8 mouse cellular contexts compared by ENCODE assay signal in the genomic region with DNA sequence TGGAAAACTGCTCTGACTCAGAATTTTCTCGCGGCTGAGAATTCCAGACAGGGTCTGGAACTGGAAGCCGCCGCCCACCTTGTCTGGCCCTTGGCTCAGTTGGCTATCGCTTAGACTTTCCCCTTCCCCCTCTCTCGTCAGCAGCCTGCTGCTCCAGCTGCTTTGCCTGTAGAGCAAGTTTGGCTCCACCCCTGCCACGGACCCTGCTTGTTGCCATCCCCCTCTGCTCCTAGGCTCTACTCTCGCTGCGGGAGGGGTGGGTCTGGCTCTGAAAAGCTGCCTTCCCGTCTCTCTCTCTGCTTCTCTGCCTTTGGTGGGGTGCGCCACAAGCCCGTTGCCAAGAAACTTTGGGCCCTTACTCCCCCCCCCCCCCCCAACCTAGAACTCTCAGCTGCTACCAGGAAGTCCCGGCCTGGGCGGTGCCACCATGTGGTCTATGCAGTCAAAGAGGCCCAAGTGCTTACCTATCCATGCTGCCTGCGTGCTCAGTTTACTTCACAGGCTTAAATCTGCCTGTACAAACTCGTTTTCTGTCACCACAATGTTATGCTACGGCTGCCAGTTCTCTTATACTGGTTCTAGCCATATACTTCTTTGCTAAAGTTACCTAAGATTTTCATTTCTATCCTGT. TPM values are rescaled to one million over a fixed set of nuclear protein-coding genes. Genes with fewer than 3 reads are reported as not detected.
A peak's percentile ranks its signal among the peaks of the same experiment; 100 is the strongest.
DNase-seq lines count a peak whose midpoint lies in the region; ATAC-seq lines count a peak whose summit lies in the region.

No protein-coding gene starts in this region.

- WGBS in embryonic facial prominence, embryonic 12.5 days = 8% methylated on average over 17 of the region's 17 CpGs
- 9% methylated on average over 17 of the region's 17 CpGs for WGBS in hindbrain, embryonic 15.5 days
- 11% methylated on average over 17 of the region's 17 CpGs for WGBS in midbrain, embryonic 16.5 days

- no peaks in the 10 kb centered on the region for H3K9me3 ChIP-seq in embryonic facial prominence, embryonic 12.5 days
- H3K9me3 ChIP-seq in hindbrain, embryonic 15.5 days = peaks cover 4% of the 10 kb centered on the region; the same call in 1 of the 2 replicates
- H3K9me3 ChIP-seq in midbrain, embryonic 16.5 days (replicated peaks; ENCODE audit: control insufficient read depth, low read length, poor library complexity, severe bottlenecking) = peaks cover 14% of the 10 kb centered on the region

- no peaks in the 10 kb centered on the region for H3K27me3 ChIP-seq in embryonic facial prominence, embryonic 12.5 days
- no peaks in the 10 kb centered on the region for H3K27me3 ChIP-seq in hindbrain, embryonic 15.5 days
- no peaks in the 10 kb centered on the region for H3K27me3 ChIP-seq in midbrain, embryonic 16.5 days (ENCODE audit: control insufficient read depth, insufficient read depth, low read depth, low read length)

- H3K4me2 ChIP-seq in embryonic facial prominence, embryonic 12.5 days (replicated peaks) = peak overlapping the region; percentile 46
- peak overlapping the region; percentile 43 for H3K4me2 ChIP-seq in hindbrain, embryonic 15.5 days
- H3K4me2 ChIP-seq in midbrain, embryonic 16.5 days (ENCODE audit: low read length) = peak overlapping the region; percentile 25; the same call in 1 of the 2 replicates

- no peaks in the 10 kb centered on the region for H3K4me1 ChIP-seq in embryonic facial prominence, embryonic 12.5 days
- no peaks in the 10 kb centered on the region for H3K4me1 ChIP-seq in hindbrain, embryonic 15.5 days (replicated peaks)
- no peaks in the 10 kb centered on the region for H3K4me1 ChIP-seq in midbrain, embryonic 16.5 days (ENCODE audit: control insufficient read depth, insufficient read depth, low read length)

- peak overlapping the region; percentile 57; the same call in 1 of the 2 replicates for H3K27ac ChIP-seq in embryonic facial prominence, embryonic 12.5 days
- H3K27ac ChIP-seq in hindbrain, embryonic 15.5 days (replicated peaks) = no peak overlapping the region
- H3K27ac ChIP-seq in midbrain, embryonic 16.5 days (ENCODE audit: low read length) = no peak overlapping the region

- peak; percentile 96 for DNase-seq in R1 (ENCODE audit: low read depth, low spot score)
- peak; percentile 51 for DNase-seq in liver
- DNase-seq in MN1 (ENCODE audit: low spot score) = no peak
- no peak for DNase-seq in cerebellum, postnatal 10 days
- DNase-seq in spleen, adult 12 weeks (ENCODE audit: low spot score) = no peak

- H3K36me3 ChIP-seq in embryonic facial prominence, embryonic 12.5 days = no peaks in the 10 kb centered on the region
- no peaks in the 10 kb centered on the region for H3K36me3 ChIP-seq in hindbrain, embryonic 15.5 days
- no peaks in the 10 kb centered on the region for H3K36me3 ChIP-seq in midbrain, embryonic 16.5 days (ENCODE audit: control insufficient read depth, insufficient read depth, low read length)

- peak; percentile 76 for ATAC-seq in embryonic facial prominence, embryonic 12.5 days (ENCODE audit: insufficient number of reproducible peaks, insufficient read depth, low FRiP score, low TSS enrichment)
- ATAC-seq in hindbrain, embryonic 15.5 days (ENCODE audit: low FRiP score, low read depth) = no peak
- ATAC-seq in midbrain, embryonic 16.5 days = no peak

- H3K9ac ChIP-seq in embryonic facial prominence, embryonic 12.5 days = no peak overlapping the region
- no peak overlapping the region for H3K9ac ChIP-seq in hindbrain, embryonic 15.5 days
- H3K9ac ChIP-seq in midbrain, embryonic 16.5 days (ENCODE audit: low read depth, low read length) = no peak overlapping the region

- peak overlapping the region; percentile 28 for H3K4me3 ChIP-seq in embryonic facial prominence, embryonic 12.5 days
- 0 out of 2 replicates have a peak overlapping the region, but pooled peaks have one; percentile 8 for H3K4me3 ChIP-seq in hindbrain, embryonic 15.5 days
- H3K4me3 ChIP-seq in midbrain, embryonic 16.5 days (ENCODE audit: low read depth, low read length) = no peak overlapping the region

RNA-seq across cellular contexts. Expression of gene Pramef12, which starts 3.7 kb away (rescaled TPM):
- 0.14 TPM in 1 of 2 replicates, not detected in the other for polyA plus RNA-seq in embryonic facial prominence, embryonic 12.5 days (2016; fragmentation: Nextera tagmentation; extraction: Ambion mirVana)
- polyA plus RNA-seq in hindbrain, embryonic 15.5 days (2015; fragmentation: Nextera tagmentation; extraction: Ambion mirVana) = not detected in 2 replicates
- polyA plus RNA-seq in midbrain, embryonic 16.5 days (2015; fragmentation: Nextera tagmentation; extraction: Ambion mirVana) = not detected in 2 replicates

RNA-seq across cellular contexts. Expression of gene Pramef20, which starts 26.8 kb away (rescaled TPM):
- polyA plus RNA-seq in embryonic facial prominence, embryonic 12.5 days (2016; fragmentation: Nextera tagmentation; extraction: Ambion mirVana) = not detected in 2 replicates
- polyA plus RNA-seq in hindbrain, embryonic 15.5 days (2015; fragmentation: Nextera tagmentation; extraction: Ambion mirVana) = not detected in 2 replicates
- not detected in 2 replicates for polyA plus RNA-seq in midbrain, embryonic 16.5 days (2015; fragmentation: Nextera tagmentation; extraction: Ambion mirVana)

RNA-seq across cellular contexts. Expression of gene 1700012P22Rik, which starts 34.0 kb away (rescaled TPM):
- polyA plus RNA-seq in embryonic facial prominence, embryonic 12.5 days (2016; fragmentation: Nextera tagmentation; extraction: Ambion mirVana) = not detected in 2 replicates
- polyA plus RNA-seq in hindbrain, embryonic 15.5 days (2015; fragmentation: Nextera tagmentation; extraction: Ambion mirVana) = 0.28 TPM in 1 of 2 replicates, not detected in the other
- 0.38 TPM in 1 of 2 replicates, not detected in the other for polyA plus RNA-seq in midbrain, embryonic 16.5 days (2015; fragmentation: Nextera tagmentation; extraction: Ambion mirVana)

RNA-seq across cellular contexts. Expression of gene Gm13119, which starts 46.8 kb away (rescaled TPM):
- not detected in 2 replicates for polyA plus RNA-seq in embryonic facial prominence, embryonic 12.5 days (2016; fragmentation: Nextera tagmentation; extraction: Ambion mirVana)
- not detected in 2 replicates for polyA plus RNA-seq in hindbrain, embryonic 15.5 days (2015; fragmentation: Nextera tagmentation; extraction: Ambion mirVana)
- polyA plus RNA-seq in midbrain, embryonic 16.5 days (2015; fragmentation: Nextera tagmentation; extraction: Ambion mirVana) = not detected in 2 replicates

RNA-seq across cellular contexts. Expression of gene Gm9944, which starts 48.5 kb away (rescaled TPM):
- polyA plus RNA-seq in embryonic facial prominence, embryonic 12.5 days (2016; fragmentation: Nextera tagmentation; extraction: Ambion mirVana) = not detected in 2 replicates
- polyA plus RNA-seq in hindbrain, embryonic 15.5 days (2015; fragmentation: Nextera tagmentation; extraction: Ambion mirVana) = not detected in 2 replicates
- polyA plus RNA-seq in midbrain, embryonic 16.5 days (2015; fragmentation: Nextera tagmentation; extraction: Ambion mirVana) = not detected in 2 replicates

Comparison
In these comparisons a context has a peak if more than half of its experiments do, and no peak if none do; other contexts are left out.
1. DNase-seq: peak in R1 (single experiment) and liver (single experiment); none in MN1 (single experiment), cerebellum, postnatal 10 days (0 of 2) and spleen, adult 12 weeks (single experiment).
2. Peak in every context shown above with its lines, with median percentiles within 50 percentile points of each other: H3K4me2 ChIP-seq.